Mouse (Mus musculus): ENCODE measurements at regions not wholly inside any gene's neighbourhood (a gene's known extent, or its start where the extent isn't known, plus 50 kb on each side); places are given as distances from the start of the nearest gene placed in this dataset.
A peak's percentile ranks its signal among the peaks of the same experiment; 100 is the strongest.

DNA sequence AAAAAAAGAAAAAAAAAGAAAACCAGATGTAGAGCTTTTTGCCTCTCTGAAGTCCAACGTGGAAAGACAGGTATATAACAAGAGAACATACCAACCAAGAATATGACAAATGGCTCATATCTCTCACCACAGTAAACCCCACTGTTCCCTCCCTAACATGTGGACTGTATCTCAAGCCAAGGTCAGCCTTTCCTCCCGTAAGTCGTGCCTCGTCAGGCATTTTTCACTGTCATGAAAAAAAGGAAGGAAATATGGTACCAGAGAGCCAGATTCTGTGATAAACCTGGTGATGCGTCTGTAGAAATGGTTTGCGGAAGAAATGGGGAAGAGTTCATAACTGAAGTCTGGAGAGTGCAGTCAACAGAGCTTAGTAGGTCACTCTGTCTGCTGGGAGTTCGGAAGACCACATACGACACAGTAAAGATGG lies 185.7 kb downstream of the Rpap3 start:
- H3K4me2 ChIP-seq = no peak overlapping the region
- H3K36me3 ChIP-seq = no peaks in the 10 kb centered on the region
- no peak for ATAC-seq (ENCODE audit: low FRiP score, low read depth)

DNA sequence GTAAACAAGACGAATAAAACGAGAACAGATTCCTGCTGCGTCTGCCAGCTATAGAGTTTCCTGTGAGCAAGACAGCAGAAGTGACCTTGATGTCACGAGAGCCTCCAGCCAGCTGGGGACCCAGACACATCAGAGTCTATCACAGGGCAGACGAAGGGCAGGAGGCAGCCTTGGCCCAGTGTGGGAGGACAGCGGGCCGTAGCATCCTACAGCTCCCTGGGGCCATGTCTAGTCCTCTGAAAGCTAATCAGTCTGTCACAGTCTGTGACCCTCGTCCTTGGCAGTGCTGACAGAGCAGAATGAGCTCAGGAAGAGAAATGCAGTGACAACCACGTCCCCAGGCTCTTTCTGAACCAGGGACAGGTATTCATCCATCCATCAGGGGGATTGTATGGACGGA lies 187.7 kb downstream of the Rpap3 start:
- H3K27me3 ChIP-seq = no peaks in the 10 kb centered on the region
- WGBS = 46% methylated on average over 10 of the region's 10 CpGs
- no peak overlapping the region for H3K4me3 ChIP-seq
- H3K27ac ChIP-seq (replicated peaks) = peak overlapping the region; percentile 49; the same call in 1 of the 2 replicates
- peaks cover 8% of the 10 kb centered on the region; the same call in 1 of the 2 replicates for H3K4me1 ChIP-seq (replicated peaks)
- no peaks in the 10 kb centered on the region for H3K9me3 ChIP-seq
- H3K9ac ChIP-seq = no peak overlapping the region
- ATAC-seq (ENCODE audit: low FRiP score, low read depth) = no peak
- H3K36me3 ChIP-seq = no peaks in the 10 kb centered on the region
- H3K4me2 ChIP-seq = no peak overlapping the region

More for the DNA sequence above, 185.7 kb downstream of the Rpap3 start:
- no peak overlapping the region for H3K9ac ChIP-seq
- peaks cover 8% of the 10 kb centered on the region; the same call in 1 of the 2 replicates for H3K4me1 ChIP-seq (replicated peaks)
- H3K27ac ChIP-seq (replicated peaks) = no peak overlapping the region
- WGBS = 92% methylated on average over 8 of the region's 8 CpGs
- no peaks in the 10 kb centered on the region for H3K9me3 ChIP-seq
- H3K4me3 ChIP-seq = no peak overlapping the region
- no peaks in the 10 kb centered on the region for H3K27me3 ChIP-seq

DNA sequence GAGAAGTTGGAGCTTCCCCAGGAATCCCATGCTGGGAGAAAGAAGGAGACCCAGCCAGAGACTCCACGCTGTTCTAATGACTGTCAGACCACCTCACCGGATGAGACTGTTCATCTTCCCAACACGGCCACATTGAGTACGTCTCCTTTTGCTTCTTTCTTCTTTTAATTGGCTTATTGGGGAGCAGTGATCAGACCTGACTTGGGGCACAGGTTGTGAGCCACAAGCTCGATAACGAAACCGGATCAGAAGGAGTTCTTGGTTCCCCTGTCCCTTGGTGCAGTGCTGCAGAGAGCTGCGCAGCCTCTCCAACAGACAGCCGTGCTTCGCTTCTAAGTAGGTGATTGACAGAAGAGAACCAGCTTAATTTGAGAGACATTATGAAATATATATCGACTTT lies 188.4 kb downstream of the Rpap3 start:
- H3K27ac ChIP-seq (replicated peaks) = no peak overlapping the region

DNA sequence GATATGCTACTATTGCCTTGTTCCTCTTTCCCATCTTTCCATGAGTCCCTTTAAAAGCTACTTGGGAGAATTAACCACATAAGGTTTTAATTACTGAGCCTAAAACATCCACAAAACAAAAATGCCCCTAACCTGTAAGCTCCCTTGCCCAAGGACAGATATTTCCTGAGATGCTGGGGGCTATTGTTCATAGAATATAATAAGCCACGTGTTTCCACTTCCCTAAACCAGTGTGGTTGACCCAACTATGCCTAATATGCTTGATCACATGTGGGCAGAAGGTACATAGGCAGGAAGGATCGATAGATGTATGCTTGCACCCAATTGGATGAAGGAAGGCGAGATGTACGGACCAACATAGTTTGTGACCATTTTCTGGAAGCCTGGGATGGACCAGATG lies 189.9 kb downstream of the Rpap3 start:
- H3K27ac ChIP-seq (replicated peaks) = no peak overlapping the region
- no peaks in the 10 kb centered on the region for H3K27me3 ChIP-seq
- no peak overlapping the region for H3K4me3 ChIP-seq
- peaks cover 8% of the 10 kb centered on the region; the same call in 1 of the 2 replicates for H3K4me1 ChIP-seq (replicated peaks)
- no peaks in the 10 kb centered on the region for H3K9me3 ChIP-seq
- WGBS = 84% methylated on average over 4 of the region's 4 CpGs
- no peak overlapping the region for H3K9ac ChIP-seq
- no peaks in the 10 kb centered on the region for H3K36me3 ChIP-seq
- no peak overlapping the region for H3K4me2 ChIP-seq
- no peak for ATAC-seq (ENCODE audit: low FRiP score, low read depth)

More for the DNA sequence above, 188.4 kb downstream of the Rpap3 start:
- Histone ChIP-seq H3K9ac (no peak overlapping the region), H3K4me1 (replicated peaks) (peaks cover 8% of the 10 kb centered on the region; the same call in 1 of the 2 replicates), H3K9me3 (no peaks in the 10 kb centered on the region), H3K4me2 (no peak overlapping the region), H3K27me3 (no peaks in the 10 kb centered on the region), H3K4me3 (no peak overlapping the region), H3K36me3 (no peaks in the 10 kb centered on the region)
- 81% methylated on average over 11 of the region's 11 CpGs for WGBS
- no peak for ATAC-seq (ENCODE audit: low FRiP score, low read depth)

DNA sequence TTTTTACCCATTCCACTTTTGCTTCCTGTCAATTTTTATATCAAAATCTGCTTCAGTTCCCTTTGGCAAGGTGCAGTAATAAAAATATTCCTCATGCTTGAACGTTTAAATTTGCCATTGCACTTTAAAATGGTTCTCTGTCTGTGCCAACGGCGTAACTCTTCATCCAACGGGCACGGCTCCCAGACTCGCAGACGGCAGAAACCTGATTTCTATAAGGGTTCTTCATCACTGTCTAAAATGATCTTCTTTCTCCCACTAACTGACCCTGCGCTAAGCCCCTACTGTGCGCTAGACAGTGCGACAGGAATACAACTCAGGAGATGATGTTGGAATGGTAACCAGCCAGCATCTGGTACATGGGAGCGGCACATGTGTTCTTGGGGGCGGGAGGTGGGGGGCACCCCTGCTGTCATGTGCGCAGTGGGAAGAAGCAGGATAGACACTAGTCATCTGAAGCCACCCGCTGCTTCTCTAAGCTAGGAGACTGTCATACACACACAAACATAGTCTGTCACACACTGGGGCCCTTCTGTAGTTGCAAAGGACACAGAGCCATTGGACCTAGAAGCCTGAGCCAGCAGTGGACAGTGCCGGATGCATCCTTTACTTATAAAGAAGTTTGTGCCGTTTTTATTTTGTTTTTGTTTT lies 197.8 kb downstream of the Rpap3 start:
- Histone ChIP-seq H3K9me3 (no peaks in the 10 kb centered on the region), H3K4me3 (no peak overlapping the region), H3K4me2 (no peak overlapping the region), H3K27me3 (no peaks in the 10 kb centered on the region), H3K36me3 (no peaks in the 10 kb centered on the region), H3K9ac (no peak overlapping the region), H3K27ac (replicated peaks) (peak overlapping the region; percentile 30; the same call in 1 of the 2 replicates), H3K4me1 (replicated peaks) (no peaks in the 10 kb centered on the region)
- 89% methylated on average over 16 of the region's 16 CpGs for WGBS
- no peak for ATAC-seq (ENCODE audit: low FRiP score, low read depth)

DNA sequence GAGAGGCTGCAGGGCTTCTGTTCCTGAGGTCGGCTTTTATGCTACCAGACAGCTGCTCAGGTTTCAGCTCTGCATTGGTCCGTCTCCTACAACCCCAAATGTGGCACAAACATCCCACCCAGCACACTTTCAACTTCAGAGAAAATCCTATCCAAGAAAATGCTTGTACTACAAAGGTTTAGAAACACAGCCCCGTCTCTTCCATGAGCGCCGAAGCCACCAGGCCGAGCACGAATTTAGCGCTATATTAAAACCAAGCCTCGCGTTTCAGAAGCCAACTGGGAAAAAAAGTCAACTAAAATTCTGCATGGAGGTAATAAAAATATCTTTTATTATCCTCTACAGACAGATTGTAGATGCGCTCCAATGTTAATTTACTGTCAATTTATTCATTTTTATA lies 198.4 kb downstream of the Rpap3 start:
- ATAC-seq (ENCODE audit: low FRiP score, low read depth) = no peak
- H3K4me2 ChIP-seq = no peak overlapping the region
- H3K27ac ChIP-seq (replicated peaks) = no peak overlapping the region
- no peaks in the 10 kb centered on the region for H3K4me1 ChIP-seq (replicated peaks)
- no peaks in the 10 kb centered on the region for H3K9me3 ChIP-seq
- no peak overlapping the region for H3K9ac ChIP-seq
- no peaks in the 10 kb centered on the region for H3K27me3 ChIP-seq
- H3K36me3 ChIP-seq = no peaks in the 10 kb centered on the region
- WGBS = 90% methylated on average over 11 of the region's 11 CpGs
- H3K4me3 ChIP-seq = no peak overlapping the region

DNA sequence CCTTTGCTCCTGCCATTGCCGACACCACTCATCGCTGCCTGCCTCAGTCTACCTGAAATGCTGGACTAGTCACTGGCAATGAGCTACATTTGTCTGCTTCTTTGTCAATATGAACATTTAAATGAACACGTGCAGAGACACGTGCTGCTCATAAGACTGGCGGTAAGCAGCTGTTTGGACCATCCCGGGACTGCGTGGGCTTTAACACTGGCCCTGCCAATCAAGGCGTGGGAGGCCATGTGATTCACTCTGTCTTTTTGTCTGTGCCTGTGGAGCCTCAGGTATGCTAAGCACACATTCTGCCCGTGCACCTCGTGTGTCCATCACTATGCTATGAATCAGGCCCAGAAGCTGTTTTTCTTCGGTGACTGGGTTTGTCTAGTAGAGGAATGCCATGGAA lies 199.9 kb downstream of the Rpap3 start:
- ATAC-seq (ENCODE audit: low FRiP score, low read depth) = no peak
- H3K36me3 ChIP-seq = no peaks in the 10 kb centered on the region
- H3K9me3 ChIP-seq = no peaks in the 10 kb centered on the region
- 0 out of 2 replicates have a peak, but pooled peaks cover 3% of the 10 kb centered on the region for H3K4me1 ChIP-seq (replicated peaks)
- H3K27me3 ChIP-seq = no peaks in the 10 kb centered on the region
- WGBS = 82% methylated on average over 11 of the region's 11 CpGs
- no peak overlapping the region for H3K9ac ChIP-seq
- no peak overlapping the region for H3K4me2 ChIP-seq
- no peak overlapping the region for H3K4me3 ChIP-seq
- no peak overlapping the region for H3K27ac ChIP-seq (replicated peaks)

DNA sequence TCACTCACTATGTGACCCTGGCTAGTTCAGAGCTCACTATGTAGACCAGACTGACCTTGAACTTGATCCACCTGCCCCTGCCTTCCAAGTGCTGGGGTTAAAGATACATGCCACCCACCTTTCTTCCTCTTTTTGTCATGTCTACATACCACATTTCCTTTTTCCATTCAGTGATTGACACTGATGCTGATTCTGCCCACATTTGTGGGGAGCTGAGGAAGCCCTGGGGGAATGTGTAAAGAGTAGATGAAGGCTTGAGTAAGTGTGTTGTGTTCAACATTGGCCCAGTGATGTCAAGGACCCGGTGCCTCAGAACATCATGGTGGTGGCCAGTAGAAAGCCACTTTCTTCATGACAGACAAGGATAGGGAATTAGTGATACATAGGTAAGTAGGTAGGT lies 201.3 kb downstream of the Rpap3 start:
- H3K27ac ChIP-seq (replicated peaks) = no peak overlapping the region
- no peaks in the 10 kb centered on the region for H3K9me3 ChIP-seq
- no peak overlapping the region for H3K9ac ChIP-seq
- H3K36me3 ChIP-seq = no peaks in the 10 kb centered on the region
- 0 out of 2 replicates have a peak, but pooled peaks cover 3% of the 10 kb centered on the region for H3K4me1 ChIP-seq (replicated peaks)
- H3K27me3 ChIP-seq = no peaks in the 10 kb centered on the region
- ATAC-seq (ENCODE audit: low FRiP score, low read depth) = no peak
- 91% methylated on average over 1 of the region's 1 CpGs for WGBS
- H3K4me3 ChIP-seq = no peak overlapping the region
- no peak overlapping the region for H3K4me2 ChIP-seq

DNA sequence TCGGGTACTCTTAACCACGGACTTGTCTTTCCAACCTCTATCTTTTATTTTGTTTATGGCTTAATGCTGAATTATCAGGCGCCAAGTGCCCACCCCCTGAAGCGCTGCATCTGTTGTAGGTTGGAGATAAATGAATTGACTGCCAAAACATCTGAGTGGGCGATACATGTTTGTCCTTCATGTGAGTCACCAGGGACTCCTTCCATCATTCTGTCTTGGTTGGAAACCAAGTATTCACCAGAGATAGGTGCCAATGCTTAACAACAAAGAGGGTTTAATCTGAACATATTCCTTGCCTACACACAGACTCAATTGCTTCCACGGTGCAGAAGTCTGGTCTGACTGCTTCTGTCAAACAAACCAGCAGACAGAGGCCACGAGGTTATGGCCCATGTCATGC lies 203.6 kb downstream of the Rpap3 start:
- WGBS = 85% methylated on average over 7 of the region's 7 CpGs
- Histone ChIP-seq H3K4me2 (no peak overlapping the region), H3K4me1 (replicated peaks) (0 out of 2 replicates have a peak, but pooled peaks cover 3% of the 10 kb centered on the region), H3K9ac (no peak overlapping the region), H3K9me3 (no peaks in the 10 kb centered on the region), H3K4me3 (no peak overlapping the region), H3K27ac (replicated peaks) (no peak overlapping the region), H3K36me3 (no peaks in the 10 kb centered on the region), H3K27me3 (no peaks in the 10 kb centered on the region)
- no peak for ATAC-seq (ENCODE audit: low FRiP score, low read depth)

DNA sequence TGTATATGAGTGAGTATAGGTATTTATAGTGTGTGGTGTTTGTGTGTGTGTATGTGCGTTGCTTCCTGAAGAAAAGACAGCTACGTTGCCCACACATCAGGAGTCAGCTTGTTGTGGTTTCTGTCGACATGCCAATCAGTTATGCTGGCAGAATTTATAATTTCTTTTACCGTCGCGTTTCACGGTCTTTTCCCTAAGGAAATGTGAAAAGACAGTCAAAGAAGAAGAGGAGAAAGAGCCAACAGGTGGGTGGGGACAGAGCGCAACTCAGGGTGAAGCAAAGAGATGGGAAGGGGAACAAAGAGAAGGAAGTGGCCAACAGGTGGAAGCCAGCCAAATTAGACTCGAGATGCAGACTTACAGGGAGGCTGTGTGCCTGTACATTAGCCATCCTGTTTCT lies 204.2 kb downstream of the Rpap3 start:
- Histone ChIP-seq H3K4me2 (no peak overlapping the region), H3K9me3 (no peaks in the 10 kb centered on the region), H3K4me1 (replicated peaks) (0 out of 2 replicates have a peak, but pooled peaks cover 3% of the 10 kb centered on the region), H3K36me3 (no peaks in the 10 kb centered on the region), H3K27me3 (no peaks in the 10 kb centered on the region), H3K27ac (replicated peaks) (no peak overlapping the region), H3K4me3 (no peak overlapping the region), H3K9ac (no peak overlapping the region)
- ATAC-seq (ENCODE audit: low FRiP score, low read depth) = no peak
- WGBS = 62% methylated on average over 9 of the region's 9 CpGs

DNA sequence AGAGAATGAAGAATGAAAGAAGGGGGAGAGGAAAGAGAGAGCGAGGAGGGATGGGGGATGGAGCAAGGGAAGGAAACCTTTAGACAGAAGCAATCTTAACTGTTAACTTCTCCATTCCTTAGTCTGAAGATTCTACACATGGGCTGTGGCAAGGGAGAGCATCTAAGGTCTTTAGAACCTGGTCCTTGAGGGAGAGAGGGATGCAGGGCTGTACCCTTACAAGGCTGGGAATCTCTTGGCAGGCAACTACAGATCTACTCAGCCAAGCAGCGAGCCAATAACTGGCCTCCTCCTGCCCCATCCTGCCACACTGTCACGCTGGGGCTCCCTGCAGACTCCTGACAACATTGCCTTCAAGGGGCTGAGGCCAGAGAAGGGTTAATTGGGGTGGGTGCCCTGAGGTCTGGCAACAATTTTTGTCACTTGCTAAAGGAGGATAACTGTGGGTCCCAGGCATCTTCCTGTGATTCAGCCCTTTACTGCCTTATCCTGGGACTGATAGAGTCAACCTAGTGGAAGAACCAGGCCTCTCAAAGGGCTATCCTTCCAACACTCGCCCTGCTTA lies 205.7 kb downstream of the Rpap3 start:
- H3K4me2 ChIP-seq = no peak overlapping the region
- H3K4me3 ChIP-seq = no peak overlapping the region
- H3K4me1 ChIP-seq (replicated peaks) = 0 out of 2 replicates have a peak, but pooled peaks cover 3% of the 10 kb centered on the region
- no peaks in the 10 kb centered on the region for H3K27me3 ChIP-seq
- H3K9ac ChIP-seq = no peak overlapping the region
- no peak for ATAC-seq (ENCODE audit: low FRiP score, low read depth)
- no peaks in the 10 kb centered on the region for H3K9me3 ChIP-seq
- WGBS = 70% methylated on average over 4 of the region's 4 CpGs
- H3K36me3 ChIP-seq = no peaks in the 10 kb centered on the region
- no peak overlapping the region for H3K27ac ChIP-seq (replicated peaks)

DNA sequence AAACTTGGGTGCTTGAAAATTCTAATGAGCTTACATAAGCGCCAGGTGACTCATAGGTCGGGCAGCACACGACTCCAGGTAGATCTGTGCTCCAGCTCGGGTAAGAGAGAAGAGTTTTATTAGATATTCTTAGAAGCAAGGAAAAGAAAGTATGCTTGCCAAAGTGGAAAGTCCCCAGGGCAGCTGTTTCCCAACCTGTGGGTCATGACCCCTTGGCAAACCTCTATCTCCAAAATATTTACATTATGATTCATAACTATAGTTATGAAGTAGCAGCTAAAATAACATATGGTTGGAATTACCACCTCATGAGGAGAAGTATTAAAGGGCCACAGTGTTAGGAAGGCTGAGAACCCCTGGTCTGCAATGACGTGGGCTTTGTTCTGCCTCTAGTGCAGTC lies 206.4 kb downstream of the Rpap3 start:
- ATAC-seq (ENCODE audit: low FRiP score, low read depth) = no peak
- no peak overlapping the region for H3K4me2 ChIP-seq
- H3K9ac ChIP-seq = no peak overlapping the region
- no peak overlapping the region for H3K4me3 ChIP-seq
- no peaks in the 10 kb centered on the region for H3K36me3 ChIP-seq
- 0 out of 2 replicates have a peak, but pooled peaks cover 3% of the 10 kb centered on the region for H3K4me1 ChIP-seq (replicated peaks)
- H3K9me3 ChIP-seq = no peaks in the 10 kb centered on the region
- no peak overlapping the region for H3K27ac ChIP-seq (replicated peaks)
- no peaks in the 10 kb centered on the region for H3K27me3 ChIP-seq
- whole genome bisulfite sequencing = 83% methylated on average over 5 of the region's 5 CpGs
